Mouse (Mus musculus): ENCODE data around the gene Mta3. TPM values are rescaled to one million over a fixed set of nuclear protein-coding genes. Genes with fewer than 3 reads are reported as not detected.

Gene Mta3
- polyA plus RNA-seq (2017; shearing (Covaris generic)), result 100 to 1,000 TPM in 1 of 2 experiments, 10 to 100 TPM in 1; 74.5 to 106 TPM

DNA sequence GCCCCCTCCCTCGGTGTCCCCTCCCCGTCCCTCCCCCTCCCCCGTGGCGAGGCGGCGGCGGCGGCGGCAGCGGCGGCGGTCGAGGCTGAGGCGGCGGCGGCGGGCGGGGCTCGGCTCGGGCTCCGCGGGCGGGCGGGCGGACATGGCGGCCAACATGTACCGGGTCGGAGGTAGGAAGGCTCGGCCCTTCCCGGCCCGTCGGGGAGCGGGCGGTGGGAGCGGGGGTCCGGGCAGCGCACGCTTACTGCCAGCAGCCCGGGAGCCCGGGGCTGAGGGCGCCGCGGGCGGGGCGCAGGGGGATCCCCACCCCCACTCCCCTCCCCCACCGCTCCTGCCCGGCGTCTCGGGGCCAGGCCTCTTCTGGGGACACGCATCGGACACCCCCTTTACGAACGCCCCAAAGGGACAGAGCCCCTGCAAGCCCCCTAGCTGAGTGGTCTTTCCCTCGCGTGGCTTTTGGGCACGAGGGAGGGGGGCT, at the start of gene Mta3:
TSS of gene Mta3 (plus strand) at position 48 of the 478 bp plus-strand sequence.

DNA sequence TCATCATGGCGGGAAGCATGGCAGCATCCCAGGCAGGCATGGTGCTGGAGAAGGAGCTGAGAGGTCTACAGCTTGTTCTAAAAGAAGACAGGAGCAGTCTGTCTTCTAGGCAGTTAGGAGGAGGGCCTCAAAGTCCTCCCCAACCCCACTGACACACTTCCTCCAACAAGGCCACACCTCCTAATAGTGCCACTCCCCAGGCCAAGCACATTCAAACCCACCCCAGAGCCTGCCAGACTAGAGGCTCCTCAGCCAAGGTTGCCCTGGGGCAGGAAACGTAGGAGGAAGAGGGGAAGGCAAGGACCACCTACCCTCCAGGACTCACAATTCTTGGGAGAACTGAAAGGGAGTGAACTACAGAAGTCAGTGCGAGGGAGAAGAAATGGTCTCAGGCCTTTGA, 141.9 kb downstream of the Mta3 start, which contains the start of gene Haao:
TSS of gene Haao (minus strand) at position 149 of the 400 bp plus-strand sequence.

Other genes with a start within 250 kb of the Mta3 start
- 100 to 1,000 TPM; 229 to 303 TPM for gene Cox7a2l, start 188.8 kb upstream of the Mta3 start, polyA plus RNA-seq (2017; shearing (Covaris generic))
- gene Kcng3, start 74.3 kb upstream of the Mta3 start, polyA plus RNA-seq (2017; shearing (Covaris generic)), result under 1 TPM in 1 of 2 experiments, not detected in 1; 0.27 TPM
- 1 to 10 TPM; 1.2 to 4.5 TPM for gene Haao, start 141.8 kb downstream of the Mta3 start, polyA plus RNA-seq (2017; shearing (Covaris generic))